Mouse (Mus musculus): ENCODE measurements around the gene Hist1h4n.

DNA sequence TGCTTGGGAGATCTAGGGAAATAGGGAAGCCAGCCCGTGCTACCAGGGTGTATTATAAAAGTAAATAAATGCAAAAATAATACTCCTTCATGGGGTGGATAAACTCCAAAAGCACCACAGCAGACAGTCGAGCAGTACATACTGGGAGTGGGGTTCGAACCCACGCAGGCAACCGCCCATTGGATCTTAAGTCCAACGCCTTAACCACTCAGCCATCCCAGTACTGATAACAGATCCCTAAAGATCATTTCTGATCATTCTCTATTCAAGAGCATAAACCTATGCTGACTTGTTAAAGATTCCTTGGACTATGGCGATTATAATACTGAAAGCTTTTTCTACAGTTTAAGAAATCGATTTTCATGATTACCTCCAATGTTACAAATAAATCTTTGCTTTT is 15.9 kb upstream of the Hist1h4n start:
- TF ChIP-seq GATA1 (IDR thresholded peaks at IDR 0.05; ENCODE audit: low read length) (no peak), TAL1 (IDR thresholded peaks at IDR 0.05; ENCODE audit: low read length) (no peak)
